Mouse (Mus musculus) thymus, adult 2 months (tissue): Measurements from ENCODE around the gene Scp2.

Experiments
- CTCF ChIP-seq: fragments of 200-500 bp; IDR thresholded peaks from 2 replicates; pipeline ENCODE4 v1.5.1; 2012; ENCODE audit warnings: mild to moderate bottlenecking, control low read depth, low read length, moderate library complexity, borderline replicate concordance; ENCODE audit not compliant: control insufficient read depth, poor library complexity, insufficient read depth; ENCODE audit errors: extremely low read depth
- POLR2A ChIP-seq: fragments of 200-500 bp; IDR thresholded peaks from 2 replicates; pipeline ENCODE4 v1.6.1; 2012; ENCODE audit warnings: mild to moderate bottlenecking, low read length, control low read depth, moderate library complexity; ENCODE audit not compliant: control insufficient read depth, poor library complexity, insufficient read depth; ENCODE audit errors: extremely low read depth

- no peak for TF ChIP-seq CTCF
- TF ChIP-seq POLR2A: no peak
Observed at GRCm38 (mm10) chr4:108008541-108008940, 136.3 kb downstream of the Scp2 start.
